Mouse (Mus musculus) T-helper 17 cell (primary cell): ENCODE measurements around the gene St6galnac6.

Experiments used
- in situ Hi-C, 2 experiments: fragments of 300-600 bp; cut with MboI, MseI; formaldehyde crosslinking; loops; 1 replicate in 1 of 2; 2 replicates in 1 of 2; pipeline ENCODE4 v1.15.1; 2025; ENCODE audit warnings: high pct_unique_total_duplicates in 2 of 2

Gene St6galnac6

DNA sequence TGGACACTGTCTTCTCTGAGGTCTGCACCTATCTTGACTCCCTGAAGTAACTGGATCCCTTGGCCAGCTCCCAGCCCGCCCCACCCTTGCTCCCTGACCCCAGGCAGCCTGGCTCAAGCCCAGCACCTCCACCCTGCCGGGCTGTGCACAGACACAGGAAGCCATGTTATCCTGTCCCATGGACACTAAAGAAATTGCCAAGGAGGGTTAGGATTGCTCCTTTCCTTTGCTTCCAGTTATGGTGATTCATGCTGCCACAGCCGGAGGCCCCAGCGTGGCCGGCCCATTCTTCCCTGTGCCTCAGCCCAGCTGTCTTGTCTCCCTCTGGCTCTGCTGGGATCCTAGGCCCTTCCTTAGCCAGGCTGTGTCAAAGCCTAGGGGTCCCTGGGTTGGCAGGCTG lies 34.2 kb downstream of the St6galnac6 start:
- in situ Hi-C loops, result loop anchor here (5.0 kb wide), 1 partner anchor 54 kb away; no protein-coding TSS in a partner anchor

DNA sequence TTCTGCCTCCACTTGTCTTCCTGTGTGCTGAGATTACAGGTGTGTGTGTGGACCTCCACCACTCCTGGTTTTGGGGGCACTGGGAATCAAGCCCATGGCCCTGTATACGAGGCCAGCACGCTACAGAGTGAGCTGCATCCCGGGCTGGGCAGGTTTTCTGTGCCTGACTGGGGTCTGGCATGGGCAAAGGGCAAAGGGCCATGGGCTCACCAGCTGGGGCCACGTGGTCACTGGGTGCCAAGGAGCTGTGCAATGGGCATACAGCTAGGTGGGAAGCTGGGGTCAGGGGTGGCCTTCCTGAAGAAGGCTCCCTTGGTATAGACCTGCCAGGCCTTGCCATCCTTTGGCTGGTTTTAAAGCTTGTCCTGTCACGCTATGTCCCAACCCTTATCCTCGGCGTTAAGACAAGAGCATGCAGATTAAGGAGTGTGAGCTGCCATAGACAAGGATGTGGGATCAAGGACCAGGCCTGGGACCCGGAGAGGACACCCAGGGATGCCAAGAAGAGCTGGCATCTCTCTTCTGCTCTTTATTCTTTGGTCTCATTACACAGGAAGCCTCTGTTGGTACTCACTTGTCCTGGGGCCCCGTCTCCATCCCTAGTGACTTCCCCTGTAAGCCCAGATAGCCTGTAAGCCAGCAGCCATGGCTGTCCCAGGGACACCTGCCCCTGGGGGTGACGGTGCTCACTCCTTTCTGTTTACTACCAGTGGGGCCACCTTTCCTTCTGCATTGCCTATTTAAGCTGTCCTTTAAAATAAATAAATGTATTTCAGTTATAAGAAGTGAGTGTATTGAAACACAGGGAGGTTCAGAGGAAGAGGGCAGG lies 35.0 kb downstream of the St6galnac6 start:
- in situ Hi-C loops, result loop anchor here (5.0 kb wide), 1 partner anchor 53 kb away; no protein-coding TSS in a partner anchor

DNA sequence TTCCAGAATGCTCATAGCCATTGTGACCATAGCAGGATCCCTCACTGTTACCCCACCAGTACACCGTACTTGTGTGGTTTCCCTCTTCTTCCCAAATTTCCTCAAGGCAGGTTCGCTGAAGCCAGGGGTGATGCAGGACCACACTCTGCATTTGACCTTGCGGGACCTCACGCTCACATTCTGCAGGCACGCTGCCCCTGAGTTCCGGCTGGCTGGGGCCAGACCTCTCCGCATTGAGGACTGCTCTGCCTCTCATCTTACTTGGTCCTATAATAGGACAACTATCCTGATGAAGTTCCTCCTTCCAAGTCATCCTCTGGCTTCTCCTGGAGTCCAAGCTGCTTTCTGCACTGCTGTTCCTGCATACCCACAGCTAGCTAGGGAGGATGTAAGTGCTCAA lies 37.1 kb downstream of the St6galnac6 start:
- in situ Hi-C loops, result no loop called here

DNA sequence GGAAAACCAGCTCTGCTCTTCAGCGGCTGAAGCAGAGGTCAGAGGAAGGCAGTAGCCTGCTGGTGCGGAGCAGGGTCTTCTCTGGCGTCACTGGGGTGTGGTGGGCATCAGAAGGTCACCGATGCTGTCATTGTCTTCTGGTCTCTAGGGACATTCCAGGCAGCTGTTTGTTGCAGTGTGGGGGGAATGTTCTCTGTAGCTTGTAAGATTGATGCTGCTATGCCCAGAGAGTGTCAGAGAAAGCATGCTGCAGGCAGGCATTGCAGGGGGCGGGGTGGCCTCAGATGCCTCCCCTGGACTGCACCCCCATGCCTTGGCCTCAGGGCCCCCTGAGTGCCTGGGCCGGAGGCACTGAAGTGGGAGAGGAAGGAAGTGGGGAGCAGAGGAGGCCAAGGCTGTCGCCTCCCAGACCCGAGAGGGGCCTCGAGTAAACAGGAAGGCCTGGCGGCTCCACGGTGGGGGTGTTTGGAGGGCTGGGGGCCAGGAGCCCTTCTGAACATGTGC lies 38.3 kb downstream of the St6galnac6 start:
- in situ Hi-C loops, result no loop called here

DNA sequence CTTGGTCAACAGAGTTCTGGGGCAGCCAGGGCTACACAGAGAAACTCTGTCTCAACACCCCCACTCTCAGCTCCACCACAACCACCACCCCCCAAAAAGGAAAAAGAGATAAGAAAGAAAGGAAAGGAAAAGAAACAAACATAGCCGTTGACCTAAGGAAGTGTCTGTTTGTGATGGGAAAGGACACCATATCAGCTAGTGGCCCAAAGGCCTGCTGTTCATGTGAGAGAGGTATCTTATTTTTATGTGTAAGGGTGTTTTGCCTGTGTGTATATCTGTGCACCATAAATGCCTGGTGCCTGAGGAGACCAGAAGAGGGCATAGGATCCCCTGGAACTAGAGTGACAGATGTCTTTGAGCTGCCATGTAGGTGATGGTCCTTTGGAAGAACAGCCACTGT lies 40.1 kb downstream of the St6galnac6 start:
- in situ Hi-C loops, result loop anchor here in 1 of 2 experiments (10.0 kb wide), 1 partner anchor 705 kb away; no protein-coding TSS in a partner anchor

DNA sequence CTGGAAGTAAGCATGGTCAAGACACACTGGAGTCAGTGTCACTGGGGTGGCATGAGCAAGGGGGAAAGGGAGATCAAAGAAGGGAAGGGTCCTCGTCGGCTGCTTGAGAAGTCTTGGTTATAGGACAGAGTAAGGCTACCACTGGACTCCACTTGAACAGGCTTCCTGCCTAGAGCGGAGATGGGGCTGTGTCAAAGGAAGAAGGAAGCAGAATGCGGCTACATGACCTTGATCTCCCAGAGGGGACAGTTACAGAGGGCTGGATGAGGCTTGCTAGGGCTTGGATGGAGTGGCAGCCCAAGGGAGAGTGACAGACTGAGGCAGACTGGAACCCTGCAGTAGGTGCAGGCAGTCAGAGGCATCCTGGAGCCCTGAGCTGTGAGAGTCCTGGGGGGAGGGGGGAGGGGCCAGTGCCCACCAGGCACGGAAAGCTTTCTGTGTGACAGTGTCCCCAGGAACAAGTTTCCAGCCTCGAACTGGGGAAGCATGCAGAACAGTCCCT lies 41.1 kb downstream of the St6galnac6 start:
- in situ Hi-C loops, result loop anchor here in 1 of 2 experiments (10.0 kb wide), 1 partner anchor 706 kb away; no protein-coding TSS in a partner anchor

DNA sequence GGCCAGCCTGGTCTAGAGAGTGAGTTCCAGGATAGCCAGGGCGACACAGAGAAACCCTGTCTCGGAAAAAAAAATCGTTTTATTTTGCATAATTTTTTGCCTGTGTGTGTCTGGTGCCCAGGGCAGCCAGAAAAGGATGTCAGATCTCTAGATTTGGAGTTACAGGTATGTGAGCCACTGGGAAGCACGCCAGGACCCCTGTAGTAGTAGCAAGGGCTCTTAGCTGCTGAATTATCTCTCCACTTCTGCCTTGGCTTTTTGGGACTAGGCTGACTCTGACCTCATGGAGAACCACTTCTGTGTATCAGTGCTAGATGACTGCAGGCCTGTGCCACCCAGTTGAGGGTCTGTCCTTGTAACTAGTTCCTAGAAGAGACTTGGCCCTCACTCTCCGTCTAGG lies 42.3 kb downstream of the St6galnac6 start:
- in situ Hi-C loops, result loop anchor here in 1 of 2 experiments (10.0 kb wide), 1 partner anchor 707 kb away; no protein-coding TSS in a partner anchor

DNA sequence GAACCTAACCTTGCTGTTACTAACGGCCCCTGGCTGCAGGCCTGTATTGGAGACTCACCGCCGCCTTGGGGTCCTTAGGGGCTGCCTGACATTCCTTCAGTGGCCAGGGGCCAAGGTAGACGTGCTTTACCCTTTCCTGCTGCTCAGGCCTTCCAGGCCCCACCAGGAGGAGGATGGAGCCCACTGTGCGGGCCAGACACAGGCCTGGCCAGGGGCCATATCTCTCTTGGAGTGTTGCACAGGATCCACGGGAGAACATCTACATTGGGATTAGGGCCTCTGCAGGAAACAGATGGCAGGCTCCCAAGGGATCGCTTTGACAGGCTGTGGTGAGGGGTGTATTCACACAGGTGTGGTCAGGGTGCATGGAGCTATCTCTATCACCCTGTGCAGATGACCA lies 43.3 kb downstream of the St6galnac6 start:
- in situ Hi-C loops, result loop anchor here in 1 of 2 experiments (10.0 kb wide), 1 partner anchor 708 kb away; no protein-coding TSS in a partner anchor

DNA sequence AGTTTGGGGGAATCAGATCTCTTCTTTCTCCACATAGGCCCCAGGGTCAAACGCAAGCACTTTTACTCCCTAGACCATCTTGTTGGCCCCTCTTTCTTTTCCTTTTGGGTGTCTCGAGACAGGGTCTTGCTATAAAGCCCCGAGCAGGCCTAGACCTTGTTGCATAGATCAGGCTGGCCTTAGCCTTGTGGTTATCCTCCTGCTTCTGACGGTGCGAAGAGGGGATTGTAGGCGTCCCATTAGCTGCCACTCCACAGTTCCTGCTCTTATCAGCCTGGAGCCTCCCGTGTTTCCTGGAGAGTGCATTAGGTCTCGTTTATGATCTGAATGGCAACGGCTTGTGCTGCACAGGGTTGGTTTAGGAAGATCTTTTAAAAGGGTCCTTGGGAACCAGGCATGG lies 44.6 kb downstream of the St6galnac6 start:
- in situ Hi-C loops, result loop anchor here in 1 of 2 experiments (10.0 kb wide), 1 partner anchor 709 kb away; no protein-coding TSS in a partner anchor

DNA sequence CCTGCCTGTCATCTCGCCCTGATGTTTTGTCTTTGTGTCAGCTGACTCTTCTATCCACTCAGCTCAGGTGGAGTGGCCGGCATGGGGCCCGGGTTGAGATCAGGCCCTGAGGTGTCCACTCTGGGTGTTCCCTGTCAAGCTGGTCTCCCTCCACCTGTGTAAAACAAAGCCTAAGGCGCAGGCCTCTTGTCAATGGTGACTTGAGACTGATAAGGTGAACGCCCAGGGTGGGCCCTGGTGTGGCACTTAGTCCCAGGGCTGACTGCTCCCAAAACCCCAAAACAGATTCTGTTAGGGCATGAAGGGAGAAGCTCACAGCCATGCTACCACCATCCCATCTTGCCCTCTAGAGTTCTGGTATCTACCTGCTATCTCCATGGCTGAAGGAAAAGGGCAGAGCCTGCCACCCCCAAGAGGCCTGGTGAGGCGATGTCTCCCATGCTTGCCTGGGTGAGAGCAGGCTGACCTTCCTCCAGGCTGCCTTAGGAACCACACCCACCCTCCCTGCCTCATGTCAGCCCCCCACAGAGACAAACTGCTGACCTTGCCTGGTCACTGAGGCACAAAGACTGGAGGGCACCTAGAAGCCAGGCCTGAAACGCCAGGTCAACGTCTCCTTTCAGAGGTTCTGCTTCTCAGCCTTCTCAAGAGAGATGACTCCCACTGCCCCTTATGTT lies 45.4 kb downstream of the St6galnac6 start:
- in situ Hi-C loops, result loop anchor here in 1 of 2 experiments (10.0 kb wide), 1 partner anchor 710 kb away; no protein-coding TSS in a partner anchor

DNA sequence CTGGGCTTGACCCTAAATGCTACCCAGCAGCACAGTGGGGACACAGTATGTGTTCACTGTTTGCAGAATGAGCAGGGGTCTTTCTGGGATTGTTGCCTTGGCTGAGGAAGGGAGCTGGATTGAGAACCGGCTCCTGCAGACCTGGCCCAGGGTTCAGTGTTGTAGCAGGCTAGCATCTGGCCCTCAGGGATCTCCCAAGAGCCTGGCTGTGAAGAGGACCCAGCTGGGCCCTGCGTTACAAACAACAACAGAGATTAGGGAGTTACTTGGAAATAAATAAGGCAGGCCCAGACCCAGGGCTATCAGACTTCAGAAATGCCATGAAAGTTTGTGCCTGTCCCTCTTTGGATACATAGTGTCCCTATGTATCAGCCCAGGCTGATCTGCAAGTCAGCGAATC lies 46.1 kb downstream of the St6galnac6 start:
- in situ Hi-C loops, result loop anchor here in 1 of 2 experiments (10.0 kb wide), 1 partner anchor 711 kb away; no protein-coding TSS in a partner anchor

DNA sequence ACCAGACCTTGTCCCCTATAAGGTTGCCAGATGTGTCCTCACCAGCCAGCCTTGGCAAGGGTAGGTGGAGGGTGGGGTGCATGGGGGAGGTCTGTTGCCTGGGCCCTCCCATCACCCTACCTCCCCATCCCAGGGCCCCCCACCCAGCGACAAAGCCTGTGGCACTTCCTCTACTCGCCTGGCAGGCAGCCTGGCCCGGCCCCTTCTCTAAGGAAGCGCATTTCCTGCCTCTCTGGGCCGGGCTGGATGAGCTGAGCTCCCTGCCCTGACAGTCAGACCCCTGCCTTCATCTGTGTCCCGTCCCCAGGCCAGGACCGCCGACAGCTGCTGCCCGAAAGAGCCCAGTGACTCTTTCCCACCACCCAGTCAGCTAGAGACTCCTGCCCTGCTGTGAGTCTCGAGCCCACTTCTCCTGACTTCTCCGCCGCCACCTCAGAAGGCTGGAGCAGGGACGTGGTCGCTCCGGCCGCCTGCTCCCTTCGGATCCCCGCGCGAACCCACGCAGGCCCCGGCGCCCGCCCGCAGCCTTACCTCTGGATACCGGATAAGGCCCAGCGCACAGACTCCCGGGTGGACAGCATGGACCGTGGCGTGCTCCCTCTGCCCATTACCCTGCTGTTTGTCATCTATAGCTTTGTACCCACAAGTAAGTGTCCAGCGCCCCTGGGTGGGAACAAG lies 47.0 kb downstream of the St6galnac6 start, which contains the start of gene Eng:
Gene Eng (plus strand): TSS at position 217 of the 678 bp plus-strand sequence.
- in situ Hi-C loops, result loop anchor here in 1 of 2 experiments (10.0 kb wide), 1 partner anchor 712 kb away; no protein-coding TSS in a partner anchor

DNA sequence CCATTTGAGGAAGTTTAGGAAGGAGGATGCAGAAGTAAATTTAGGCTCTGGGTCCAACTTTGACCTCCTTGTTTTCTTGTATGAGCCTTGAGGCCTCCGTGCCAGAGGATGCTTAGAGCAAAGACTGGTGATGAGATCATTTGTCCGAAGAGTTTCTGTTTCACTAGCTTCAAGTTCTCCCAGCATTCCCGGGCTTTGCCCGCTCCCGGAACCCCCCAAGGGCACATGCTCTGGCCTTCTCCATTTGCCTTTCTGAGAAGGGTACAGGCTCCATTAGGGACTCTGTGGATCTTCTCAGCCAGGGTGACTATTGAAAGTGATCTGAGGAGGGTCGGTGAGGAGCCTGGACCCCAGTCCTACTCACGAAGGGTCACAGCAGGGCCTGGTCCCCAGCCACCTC lies 47.9 kb downstream of the St6galnac6 start:
- in situ Hi-C loops, result loop anchor here in 1 of 2 experiments (10.0 kb wide), 1 partner anchor 713 kb away; no protein-coding TSS in a partner anchor

DNA sequence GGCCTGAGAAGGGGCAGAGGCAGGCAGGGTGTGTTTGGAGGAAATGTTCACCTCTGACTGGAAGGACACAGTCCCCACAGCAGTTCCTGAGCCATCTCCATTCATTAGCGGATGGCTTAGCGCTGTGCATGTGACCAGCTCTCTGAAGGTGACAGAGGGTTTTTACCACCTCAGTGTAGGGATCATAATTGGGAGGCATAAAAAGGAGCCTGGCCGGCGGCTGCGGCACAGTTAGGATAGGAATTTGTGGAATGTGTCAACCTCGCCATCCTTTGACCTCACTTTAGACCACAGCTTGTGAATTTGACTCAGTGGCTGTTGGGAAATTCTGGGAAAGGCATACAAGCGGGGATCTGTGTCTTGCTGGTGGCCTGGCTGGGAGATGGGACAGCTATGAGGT lies 54.3 kb downstream of the St6galnac6 start:
- in situ Hi-C loops, result no loop called here

DNA sequence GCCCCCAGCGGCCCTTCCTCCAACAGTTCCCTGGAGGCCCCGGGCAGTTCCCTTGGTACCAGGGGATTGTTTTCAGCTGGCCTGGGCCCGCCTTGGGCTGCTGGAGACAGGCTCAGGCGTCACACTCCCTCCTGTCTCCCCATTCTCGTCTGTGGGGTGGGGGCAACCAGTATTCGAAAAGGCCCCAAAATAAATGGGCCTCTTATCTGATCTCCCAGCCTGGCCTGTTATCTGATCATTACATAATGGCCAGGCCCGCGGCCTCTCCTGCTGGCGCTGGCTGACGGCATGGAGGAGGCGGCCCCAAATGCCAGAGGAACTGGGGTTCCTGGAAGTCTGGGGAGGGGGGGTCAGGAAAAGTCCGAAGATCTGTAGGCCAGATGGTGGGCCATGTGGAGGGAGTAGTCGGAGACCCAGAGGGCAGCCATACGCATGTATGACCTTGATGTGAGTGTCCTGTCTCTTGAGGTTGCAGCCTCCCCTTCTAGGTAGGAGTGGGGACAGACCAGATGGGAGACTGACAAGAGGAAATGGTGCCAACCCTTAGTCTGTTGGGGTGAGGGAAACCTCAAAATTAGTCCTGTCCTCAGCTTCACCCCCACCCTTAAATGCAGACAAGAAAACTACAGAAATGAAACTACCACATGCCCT lies 55.4 kb downstream of the St6galnac6 start:
- in situ Hi-C loops, result no loop called here

DNA sequence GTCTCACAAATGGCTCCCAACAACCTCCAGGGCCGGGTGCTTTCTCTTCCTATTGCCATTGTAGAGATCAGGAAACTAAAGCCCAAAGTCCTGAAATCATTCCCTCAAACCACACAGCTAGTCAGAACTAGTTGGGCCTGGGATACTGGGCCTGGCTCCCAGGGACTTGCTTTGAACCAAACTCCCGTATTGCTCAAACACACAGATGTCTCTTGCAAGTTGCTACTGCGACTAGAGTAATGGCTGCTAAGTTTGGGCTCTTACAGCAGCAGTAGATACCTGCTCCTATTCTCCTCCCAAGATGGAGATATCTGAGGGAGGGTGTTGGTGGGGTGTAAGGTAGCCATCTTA lies 55.9 kb downstream of the St6galnac6 start:
- in situ Hi-C loops, result no loop called here

DNA sequence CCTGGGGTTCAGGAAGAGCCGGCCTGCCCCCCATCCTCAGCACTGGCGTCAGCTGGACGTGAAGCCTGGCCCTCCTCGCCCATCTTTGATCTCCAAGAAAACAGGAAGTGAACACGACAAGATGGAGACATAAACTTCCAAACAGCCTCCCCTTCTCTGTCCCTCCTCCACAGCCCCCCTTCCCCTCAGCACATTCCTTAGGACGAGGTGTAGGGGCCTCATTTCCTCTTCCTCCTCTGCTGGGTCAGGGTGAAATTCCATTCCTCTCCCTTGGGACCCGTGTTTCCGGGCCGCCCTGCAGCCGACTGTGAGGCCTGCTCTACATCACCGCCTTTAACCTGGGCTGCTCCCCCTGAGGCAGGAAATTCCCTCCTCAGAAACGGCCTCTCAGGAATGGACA lies 56.3 kb downstream of the St6galnac6 start:
- in situ Hi-C loops, result no loop called here

DNA sequence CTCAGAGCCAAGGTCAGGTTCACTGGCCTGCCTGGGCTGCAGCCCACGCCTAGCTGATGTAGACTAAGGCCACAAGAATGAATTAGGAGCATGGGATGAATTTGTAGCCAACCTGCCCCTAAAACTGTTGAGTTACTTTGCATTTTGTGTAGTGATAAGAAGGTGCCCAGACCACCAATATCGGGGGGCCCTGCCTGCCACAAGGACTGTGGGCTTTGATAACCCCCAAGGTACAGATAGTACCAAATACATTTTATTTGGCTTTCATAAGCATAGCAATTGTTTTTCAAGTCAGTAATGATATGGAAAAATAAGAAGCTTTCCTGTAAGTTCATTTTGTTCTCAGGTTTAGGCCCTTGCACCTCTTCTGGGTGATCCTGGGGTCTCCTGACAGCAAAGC lies 59.4 kb downstream of the St6galnac6 start:
- in situ Hi-C loops, result no loop called here

DNA sequence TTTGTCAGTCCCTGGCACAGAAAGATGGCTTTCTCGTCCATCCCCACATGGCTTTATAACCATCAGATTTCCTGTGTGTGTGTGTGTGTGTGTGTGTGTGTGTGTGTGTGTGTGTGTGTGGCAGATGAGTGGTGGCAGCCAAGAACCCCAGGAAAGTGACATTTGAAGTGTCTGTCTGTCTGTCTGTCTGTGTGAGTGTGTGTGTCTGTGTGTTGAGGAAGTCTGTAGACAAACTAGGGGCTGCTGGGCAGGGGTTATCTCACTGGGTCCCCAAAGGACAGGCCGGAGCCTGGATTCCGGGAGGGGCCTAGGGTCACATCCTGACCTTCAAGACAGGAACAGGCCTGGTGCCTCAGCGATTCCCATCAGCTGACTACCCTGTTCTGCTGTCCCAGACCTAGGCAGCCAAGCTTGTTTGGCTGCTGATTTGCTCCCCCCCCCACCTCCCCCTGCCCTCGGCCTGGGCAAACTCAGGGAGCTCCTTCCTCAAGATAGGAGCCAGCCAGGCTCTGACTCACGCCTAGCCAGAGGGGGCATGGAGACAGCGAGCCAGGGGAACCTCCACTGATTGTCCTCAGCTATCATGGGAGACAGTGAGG lies 62.1 kb downstream of the St6galnac6 start:
- in situ Hi-C loops, result no loop called here

DNA sequence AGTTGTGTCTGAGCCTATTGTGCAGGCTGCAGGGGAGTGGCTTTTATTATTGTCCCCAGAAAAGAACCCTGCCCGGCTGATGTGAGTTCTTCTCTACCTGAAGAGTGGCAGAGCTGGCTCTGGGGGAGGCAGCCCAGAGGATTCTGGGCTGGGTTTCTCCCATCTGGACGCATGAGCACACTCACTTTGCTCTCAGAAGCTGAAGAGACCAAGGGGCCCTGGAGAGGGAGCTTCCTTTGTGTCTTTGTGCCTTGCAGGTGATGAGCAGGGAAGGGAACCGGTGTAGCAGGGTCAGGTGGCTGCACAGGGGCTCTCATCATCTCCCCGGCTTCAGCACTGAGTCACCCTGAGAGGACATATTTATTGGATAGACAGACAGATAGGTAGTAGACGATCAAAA lies 62.8 kb downstream of the St6galnac6 start:
- in situ Hi-C loops, result no loop called here
